Mouse (Mus musculus) ES-E14 (cell line): ENCODE results near the gene Cyp2d11.

Experiments
- HCFC1 ChIP-seq: IDR thresholded peaks from 2 replicates; pipeline ENCODE4 v1.6.1; 2012; ENCODE audit warnings: low read length, inconsistent platforms, borderline replicate concordance; ENCODE audit not compliant: insufficient read depth
- MAFK ChIP-seq: IDR thresholded peaks from 2 replicates; pipeline ENCODE4 v1.6.1; 2014; ENCODE audit warnings: mild to moderate bottlenecking, low read depth, low read length, inconsistent platforms; ENCODE audit not compliant: insufficient read depth

DNA sequence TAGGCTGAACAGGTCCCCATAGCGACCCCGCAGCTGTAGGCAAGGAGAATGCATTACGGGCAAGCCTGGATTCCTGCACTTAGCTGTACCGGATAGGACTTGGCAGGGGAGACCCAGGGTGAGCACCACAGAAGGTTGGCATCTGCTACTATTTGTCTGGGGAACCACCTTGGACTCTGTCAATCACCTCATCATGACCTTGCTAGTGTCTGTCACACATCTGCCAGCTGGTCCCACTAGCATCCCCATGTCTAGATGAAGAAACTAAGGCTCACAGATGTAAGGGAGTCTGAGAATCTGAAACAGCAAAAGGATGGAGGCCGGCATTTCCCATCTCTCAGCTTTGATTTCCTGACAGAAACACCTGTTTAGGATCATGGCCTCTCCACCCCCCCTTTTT is 19.4 kb downstream of the Cyp2d11 start:
- no peak for TF ChIP-seq HCFC1
- TF ChIP-seq MAFK = no peak
